Mouse (Mus musculus): ENCODE results near the gene Miip. TPM values are rescaled to one million over a fixed set of nuclear protein-coding genes. Genes with fewer than 3 reads are reported as not detected.
"Not testable (repeated sequence)": the region's sequence is repeated elsewhere in the genome, so short reads cannot be mapped to it uniquely, and the experiment has no call there.

Miip gene
- polyA plus RNA-seq, 1 experiment from 2014 or later = 63.1 TPM

- H3K4me3 ChIP-seq (replicated peaks; ENCODE audit: low read length) = no peak overlapping the region
- H3K4me1 ChIP-seq (replicated peaks; ENCODE audit: control insufficient read depth, insufficient read depth, low read length) = no peaks in the 10 kb centered on the region
- 63% methylated on average over 2 of the region's 2 CpGs for WGBS
- H3K36me3 ChIP-seq (ENCODE audit: control insufficient read depth, insufficient read depth) = peaks cover 69% of the 10 kb centered on the region
- H3K27me3 ChIP-seq (replicated peaks; ENCODE audit: control insufficient read depth, insufficient read depth, low read length) = no peaks in the 10 kb centered on the region
- no peak overlapping the region for H3K4me2 ChIP-seq (ENCODE audit: low read length)
- no peak overlapping the region for H3K9ac ChIP-seq (replicated peaks; ENCODE audit: low read depth, low read length)
- H3K27ac ChIP-seq (ENCODE audit: low read length) = no peak overlapping the region
- H3K9me3 ChIP-seq (ENCODE audit: control insufficient read depth, low read length) = no peaks in the 10 kb centered on the region
- ATAC-seq = no peak
These were observed 10.8 kb upstream of the Miip start for GRCm38 (mm10) chr4:147879456-147879855.

- H3K4me3 ChIP-seq (replicated peaks; ENCODE audit: low read length) = no peak overlapping the region
- no peak overlapping the region for H3K4me2 ChIP-seq (ENCODE audit: low read length)
- H3K27ac ChIP-seq (ENCODE audit: low read length) = no peak overlapping the region
- WGBS = 97% methylated on average over 9 of the region's 9 CpGs
- H3K36me3 ChIP-seq (ENCODE audit: control insufficient read depth, insufficient read depth) = peaks cover 73% of the 10 kb centered on the region
- H3K9ac ChIP-seq (replicated peaks; ENCODE audit: low read depth, low read length) = no peak overlapping the region
- no peaks in the 10 kb centered on the region for H3K27me3 ChIP-seq (replicated peaks; ENCODE audit: control insufficient read depth, insufficient read depth, low read length)
- no peaks in the 10 kb centered on the region for H3K4me1 ChIP-seq (replicated peaks; ENCODE audit: control insufficient read depth, insufficient read depth, low read length)
- H3K9me3 ChIP-seq (ENCODE audit: control insufficient read depth, low read length) = no peaks in the 10 kb centered on the region
- ATAC-seq = no peak
These were observed 9.9 kb upstream of the Miip start for GRCm38 (mm10) chr4:147878537-147878936.

GRCm38 (mm10) chr4:147875852-147876575, 7.4 kb upstream of the Miip start:
- peaks cover 61% of the 10 kb centered on the region for H3K36me3 ChIP-seq (ENCODE audit: control insufficient read depth, insufficient read depth)
- ATAC-seq = no peak
- no peak overlapping the region for H3K4me3 ChIP-seq (replicated peaks; ENCODE audit: low read length)
- no peak overlapping the region for H3K9ac ChIP-seq (replicated peaks; ENCODE audit: low read depth, low read length)
- 94% methylated on average over 4 of the region's 4 CpGs for WGBS
- no peak overlapping the region for H3K4me2 ChIP-seq (ENCODE audit: low read length)
- H3K27ac ChIP-seq (ENCODE audit: low read length) = no peak overlapping the region
- H3K27me3 ChIP-seq (replicated peaks; ENCODE audit: control insufficient read depth, insufficient read depth, low read length) = no peaks in the 10 kb centered on the region
- H3K9me3 ChIP-seq (ENCODE audit: control insufficient read depth, low read length) = no peaks in the 10 kb centered on the region
- H3K4me1 ChIP-seq (replicated peaks; ENCODE audit: control insufficient read depth, insufficient read depth, low read length) = no peaks in the 10 kb centered on the region

- 13% methylated on average over 5 of the region's 5 CpGs for WGBS
- Histone ChIP-seq H3K4me2 (ENCODE audit: low read length) (peak overlapping the region; percentile 73), H3K4me3 (replicated peaks; ENCODE audit: low read length) (peak overlapping the region; percentile 94), H3K4me1 (replicated peaks; ENCODE audit: control insufficient read depth, insufficient read depth, low read length) (peaks cover 23% of the 10 kb centered on the region), H3K36me3 (ENCODE audit: control insufficient read depth, insufficient read depth) (peaks cover 16% of the 10 kb centered on the region; the same call in 1 of the 2 replicates), H3K9me3 (ENCODE audit: control insufficient read depth, low read length) (no peaks in the 10 kb centered on the region), H3K9ac (replicated peaks; ENCODE audit: low read depth, low read length) (peak overlapping the region; percentile 40), H3K27me3 (replicated peaks; ENCODE audit: control insufficient read depth, insufficient read depth, low read length) (no peaks in the 10 kb centered on the region), H3K27ac (ENCODE audit: low read length) (no peak overlapping the region)
- ATAC-seq = no peak
These were observed 622 bp upstream of the Miip start for GRCm38 (mm10) chr4:147869238-147869637.

- Histone ChIP-seq H3K36me3 (ENCODE audit: control insufficient read depth, insufficient read depth) (peaks cover 9% of the 10 kb centered on the region; the same call in 1 of the 2 replicates), H3K4me2 (ENCODE audit: low read length) (peak overlapping the region; percentile 73), H3K9me3 (ENCODE audit: control insufficient read depth, low read length) (no peaks in the 10 kb centered on the region), H3K27me3 (replicated peaks; ENCODE audit: control insufficient read depth, insufficient read depth, low read length) (no peaks in the 10 kb centered on the region), H3K4me3 (replicated peaks; ENCODE audit: low read length) (peak overlapping the region; percentile 94), H3K27ac (ENCODE audit: low read length) (peak overlapping the region; percentile 88), H3K4me1 (replicated peaks; ENCODE audit: control insufficient read depth, insufficient read depth, low read length) (peaks cover 23% of the 10 kb centered on the region), H3K9ac (replicated peaks; ENCODE audit: low read depth, low read length) (peak overlapping the region; percentile 88)
- ATAC-seq = peak; percentile 0; the same call in 1 of the 2 replicates
- 7% methylated on average over 22 of the region's 22 CpGs for WGBS
These were observed 810 bp downstream of the Miip start for GRCm38 (mm10) chr4:147867563-147868449.

- peaks cover 23% of the 10 kb centered on the region for H3K4me1 ChIP-seq (replicated peaks; ENCODE audit: control insufficient read depth, insufficient read depth, low read length)
- not testable (repeated sequence) for H3K27me3 ChIP-seq (replicated peaks; ENCODE audit: control insufficient read depth, insufficient read depth, low read length); H3K9me3 ChIP-seq (ENCODE audit: control insufficient read depth, low read length); H3K4me3 ChIP-seq (replicated peaks; ENCODE audit: low read length); H3K36me3 ChIP-seq (ENCODE audit: control insufficient read depth, insufficient read depth); H3K27ac ChIP-seq (ENCODE audit: low read length); H3K4me2 ChIP-seq (ENCODE audit: low read length); H3K9ac ChIP-seq (replicated peaks; ENCODE audit: low read depth, low read length); ATAC-seq
- WGBS = 44% methylated on average over 3 of the region's 3 CpGs
These were observed 1.8 kb downstream of the Miip start for GRCm38 (mm10) chr4:147866793-147867192.

GRCm38 (mm10) chr4:147866056-147866455, 2.6 kb downstream of the Miip start:
- peaks cover 8% of the 10 kb centered on the region; the same call in 1 of the 2 replicates for H3K36me3 ChIP-seq (ENCODE audit: control insufficient read depth, insufficient read depth)
- ATAC-seq = no peak
- H3K4me2 ChIP-seq (ENCODE audit: low read length) = no peak overlapping the region

GRCm38 (mm10) chr4:147865651-147866050, 3.0 kb downstream of the Miip start:
- ATAC-seq = no peak

More at GRCm38 (mm10) chr4:147866056-147866455, 2.6 kb downstream of the Miip start:
- 98% methylated on average over 9 of the region's 9 CpGs for WGBS
- no peak overlapping the region for H3K4me3 ChIP-seq (replicated peaks; ENCODE audit: low read length)
- peaks cover 23% of the 10 kb centered on the region for H3K4me1 ChIP-seq (replicated peaks; ENCODE audit: control insufficient read depth, insufficient read depth, low read length)
- H3K27ac ChIP-seq (ENCODE audit: low read length) = no peak overlapping the region
- no peaks in the 10 kb centered on the region for H3K9me3 ChIP-seq (ENCODE audit: control insufficient read depth, low read length)
- H3K9ac ChIP-seq (replicated peaks; ENCODE audit: low read depth, low read length) = no peak overlapping the region
- no peaks in the 10 kb centered on the region for H3K27me3 ChIP-seq (replicated peaks; ENCODE audit: control insufficient read depth, insufficient read depth, low read length)

GRCm38 (mm10) chr4:147862051-147862450, 6.6 kb downstream of the Miip start:
- Histone ChIP-seq H3K27ac (ENCODE audit: low read length) (no peak overlapping the region), H3K9ac (replicated peaks; ENCODE audit: low read depth, low read length) (no peak overlapping the region), H3K36me3 (ENCODE audit: control insufficient read depth, insufficient read depth) (peaks cover 16% of the 10 kb centered on the region; the same call in 1 of the 2 replicates), H3K9me3 (ENCODE audit: control insufficient read depth, low read length) (no peaks in the 10 kb centered on the region), H3K4me2 (ENCODE audit: low read length) (no peak overlapping the region), H3K4me3 (replicated peaks; ENCODE audit: low read length) (no peak overlapping the region), H3K27me3 (replicated peaks; ENCODE audit: control insufficient read depth, insufficient read depth, low read length) (no peaks in the 10 kb centered on the region), H3K4me1 (replicated peaks; ENCODE audit: control insufficient read depth, insufficient read depth, low read length) (no peaks in the 10 kb centered on the region; the same call in 1 of the 2 replicates)
- no peak for ATAC-seq
- 94% methylated on average over 3 of the region's 3 CpGs for WGBS

More at GRCm38 (mm10) chr4:147865651-147866050, 3.0 kb downstream of the Miip start:
- H3K4me3 ChIP-seq (replicated peaks; ENCODE audit: low read length) = no peak overlapping the region
- H3K9ac ChIP-seq (replicated peaks; ENCODE audit: low read depth, low read length) = no peak overlapping the region
- H3K36me3 ChIP-seq (ENCODE audit: control insufficient read depth, insufficient read depth) = peaks cover 12% of the 10 kb centered on the region; the same call in 1 of the 2 replicates
- H3K4me1 ChIP-seq (replicated peaks; ENCODE audit: control insufficient read depth, insufficient read depth, low read length) = peaks cover 23% of the 10 kb centered on the region
- 95% methylated on average over 6 of the region's 6 CpGs for WGBS
- no peaks in the 10 kb centered on the region for H3K27me3 ChIP-seq (replicated peaks; ENCODE audit: control insufficient read depth, insufficient read depth, low read length)
- H3K27ac ChIP-seq (ENCODE audit: low read length) = no peak overlapping the region
- H3K9me3 ChIP-seq (ENCODE audit: control insufficient read depth, low read length) = no peaks in the 10 kb centered on the region
- no peak overlapping the region for H3K4me2 ChIP-seq (ENCODE audit: low read length)

All from forebrain, embryonic 16.5 days (tissue).